Mouse (Mus musculus): ENCODE measurements around the gene Epha8. TPM values are rescaled to one million over a fixed set of nuclear protein-coding genes. Genes with fewer than 3 reads are reported as not detected.

Epha8 gene
- polyA plus RNA-seq, 1 experiment from 2014 or later: 4.6 TPM

DNA sequence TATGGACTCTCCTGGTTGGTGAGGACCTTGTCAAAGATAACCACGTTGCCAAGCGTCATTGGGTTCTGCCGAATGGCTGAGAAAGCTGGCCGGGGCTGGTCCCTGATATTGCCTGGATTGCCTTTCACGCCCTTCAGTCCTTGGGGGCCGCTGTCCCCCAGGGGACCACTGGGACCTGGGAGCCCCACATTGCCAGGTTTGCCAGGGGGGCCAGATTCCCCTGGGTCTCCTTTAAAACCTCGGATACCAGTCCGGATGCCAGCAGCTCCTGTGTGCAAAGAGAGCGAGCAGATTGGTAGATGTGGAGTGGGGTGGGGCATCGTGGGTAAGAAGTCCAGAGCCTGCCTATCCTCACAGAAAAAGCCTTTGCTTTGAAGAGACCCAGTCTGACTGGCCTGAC, 60.2 kb downstream of the Epha8 start:
- H3K4me2 ChIP-seq (replicated peaks): no peak overlapping the region
- no peak overlapping the region for H3K9ac ChIP-seq (replicated peaks)
- H3K27ac ChIP-seq (replicated peaks): no peak overlapping the region
- ATAC-seq (replicated peaks): no peak
- 34% methylated on average over 10 of the region's 10 CpGs for WGBS
- peaks cover 26% of the 10 kb centered on the region; the same call in 1 of the 2 replicates for H3K27me3 ChIP-seq
- no peaks in the 10 kb centered on the region for H3K36me3 ChIP-seq
- H3K9me3 ChIP-seq: no peaks in the 10 kb centered on the region
- H3K4me3 ChIP-seq: no peak overlapping the region
- H3K4me1 ChIP-seq: 0 out of 2 replicates have a peak, but pooled peaks cover 6% of the 10 kb centered on the region

DNA sequence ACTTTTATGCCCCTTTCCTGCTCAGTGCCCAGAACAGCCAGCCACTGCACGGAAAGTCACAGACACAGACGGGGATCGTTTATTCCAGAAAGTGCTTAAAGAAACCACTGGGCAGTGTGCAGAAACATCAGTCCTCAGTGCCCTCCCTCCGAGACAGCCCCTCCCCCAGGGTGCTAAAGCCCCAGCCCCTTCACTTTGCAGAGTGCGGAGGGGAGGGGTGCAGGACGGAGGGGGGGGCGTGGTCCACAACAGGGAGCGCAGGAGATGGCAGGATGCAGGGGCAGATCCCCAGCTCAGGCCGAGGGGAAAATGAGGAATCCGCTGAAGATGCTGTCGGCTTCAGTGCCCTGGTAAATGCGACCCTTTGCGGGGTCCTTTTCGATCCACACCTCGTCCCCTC, 60.8 kb downstream of the Epha8 start:
- H3K9ac ChIP-seq (replicated peaks): no peak overlapping the region
- ATAC-seq (replicated peaks): no peak
- no peaks in the 10 kb centered on the region for H3K36me3 ChIP-seq
- 3% methylated on average over 15 of the region's 15 CpGs for WGBS
- no peak overlapping the region for H3K27ac ChIP-seq (replicated peaks)
- peaks cover 26% of the 10 kb centered on the region; the same call in 1 of the 2 replicates for H3K27me3 ChIP-seq
- H3K4me3 ChIP-seq: no peak overlapping the region
- H3K4me1 ChIP-seq: 0 out of 2 replicates have a peak, but pooled peaks cover 6% of the 10 kb centered on the region
- H3K9me3 ChIP-seq: no peaks in the 10 kb centered on the region
- H3K4me2 ChIP-seq (replicated peaks): no peak overlapping the region

DNA sequence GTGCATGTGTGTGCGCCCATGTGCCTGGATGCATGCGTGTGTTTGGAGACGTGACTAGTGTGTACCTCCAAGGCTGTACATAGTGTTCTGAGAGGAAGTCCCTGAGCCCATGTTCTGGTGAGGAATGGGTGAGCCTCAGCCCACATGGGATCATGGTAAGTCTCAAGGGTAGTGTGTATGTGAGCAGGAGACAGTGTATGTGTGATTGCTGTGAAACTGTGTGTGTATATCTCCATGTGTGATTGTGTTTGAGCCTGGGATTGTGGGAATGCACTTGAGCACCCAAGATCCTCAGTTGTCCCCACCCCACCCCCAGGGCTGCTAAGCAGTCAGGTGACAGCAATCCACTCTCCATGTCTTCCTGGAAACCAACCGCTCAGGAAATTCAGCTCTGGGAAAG, 61.8 kb downstream of the Epha8 start:
- H3K36me3 ChIP-seq: no peaks in the 10 kb centered on the region
- no peak overlapping the region for H3K9ac ChIP-seq (replicated peaks)
- no peak overlapping the region for H3K4me2 ChIP-seq (replicated peaks)
- no peak overlapping the region for H3K4me3 ChIP-seq
- WGBS: 67% methylated on average over 4 of the region's 4 CpGs
- H3K27ac ChIP-seq (replicated peaks): no peak overlapping the region
- H3K9me3 ChIP-seq: no peaks in the 10 kb centered on the region
- peaks cover 26% of the 10 kb centered on the region; the same call in 1 of the 2 replicates for H3K27me3 ChIP-seq
- 0 out of 2 replicates have a peak, but pooled peaks cover 6% of the 10 kb centered on the region for H3K4me1 ChIP-seq
- ATAC-seq (replicated peaks): no peak

DNA sequence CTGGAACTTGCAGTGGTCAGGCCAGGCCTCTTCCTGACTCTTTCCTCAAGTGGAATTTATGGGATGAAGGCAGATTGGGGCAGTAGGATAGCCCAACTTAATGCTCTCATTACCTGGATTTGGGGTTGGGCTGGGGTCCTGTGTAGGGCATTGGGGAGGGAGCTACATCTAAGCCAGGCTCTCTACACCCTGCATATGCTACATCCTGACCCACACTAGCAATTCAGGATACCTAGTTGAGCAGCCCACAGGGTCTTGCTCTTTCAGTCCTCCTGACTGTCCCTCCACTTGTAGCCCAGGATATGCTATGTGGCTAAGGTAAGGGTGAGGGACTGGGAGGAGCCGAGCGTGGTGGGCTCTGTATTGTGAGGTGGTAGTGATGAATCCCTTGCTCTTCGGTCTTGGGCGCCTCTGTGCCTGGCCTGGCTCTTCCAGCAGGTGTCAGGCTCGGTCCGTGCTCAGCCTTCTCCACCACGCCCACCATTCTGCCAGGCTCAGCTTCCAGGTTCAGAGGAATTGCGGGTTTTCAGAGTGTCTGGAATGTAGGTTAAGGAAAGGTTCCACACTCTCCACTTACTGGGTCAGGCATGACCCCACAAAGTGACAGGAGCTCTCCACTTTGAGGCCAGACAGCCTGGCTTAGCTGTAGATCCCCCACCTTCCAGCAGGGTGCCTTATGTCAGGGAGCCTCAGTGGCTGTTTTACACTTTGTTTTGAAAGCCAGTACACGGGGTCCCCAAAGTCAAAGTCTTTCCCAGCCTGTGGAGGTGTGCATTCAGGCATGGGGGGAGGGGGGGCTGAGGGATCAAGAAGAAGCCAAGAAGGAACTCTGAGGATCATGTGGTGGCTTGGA, 62.7 kb downstream of the Epha8 start:
- H3K4me3 ChIP-seq: no peak overlapping the region
- no peaks in the 10 kb centered on the region for H3K36me3 ChIP-seq
- no peaks in the 10 kb centered on the region for H3K9me3 ChIP-seq
- peak; percentile 84 for ATAC-seq (replicated peaks)
- H3K4me2 ChIP-seq (replicated peaks): no peak overlapping the region
- H3K27me3 ChIP-seq: peaks cover 26% of the 10 kb centered on the region; the same call in 1 of the 2 replicates
- WGBS: 5% methylated on average over 9 of the region's 9 CpGs
- no peak overlapping the region for H3K9ac ChIP-seq (replicated peaks)
- H3K4me1 ChIP-seq: 0 out of 2 replicates have a peak, but pooled peaks cover 6% of the 10 kb centered on the region
- no peak overlapping the region for H3K27ac ChIP-seq (replicated peaks)

DNA sequence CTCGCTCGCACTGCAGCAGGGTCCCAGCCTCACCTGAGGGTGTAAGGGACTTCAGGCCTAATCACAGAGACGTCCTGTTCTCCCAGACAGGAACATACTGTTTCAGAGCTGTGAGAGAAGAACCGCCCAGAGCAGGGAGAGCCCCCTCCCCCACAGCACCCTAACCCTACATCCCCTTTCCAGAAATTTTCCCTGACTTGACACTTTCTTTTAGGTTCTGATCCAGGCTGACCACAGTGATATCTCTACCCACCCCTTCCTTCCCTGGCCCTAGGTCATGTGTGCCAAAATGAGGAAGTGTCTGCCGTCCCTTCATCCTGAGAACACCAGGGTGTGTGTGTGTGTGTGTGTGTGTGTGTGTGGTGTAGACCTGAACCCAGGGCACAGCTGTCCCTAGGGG, 63.8 kb downstream of the Epha8 start, which contains the start of gene C1qc:
C1qc (minus strand) TSS at position 255 of the 400 bp plus-strand sequence.
- Histone ChIP-seq H3K4me1 (0 out of 2 replicates have a peak, but pooled peaks cover 6% of the 10 kb centered on the region), H3K4me2 (replicated peaks) (no peak within 1 kb of the TSS), H3K27me3 (peaks cover 26% of the 10 kb centered on the region; the same call in 1 of the 2 replicates), H3K36me3 (no peaks in the 10 kb centered on the region), H3K9ac (replicated peaks) (no peak within 1 kb of the TSS), H3K27ac (replicated peaks) (no peak within 1 kb of the TSS), H3K4me3 (no peak within 1 kb of the TSS), H3K9me3 (no peaks in the 10 kb centered on the region)
- 61% methylated on average over 5 of the region's 5 CpGs for WGBS
- ATAC-seq (replicated peaks): no peak

DNA sequence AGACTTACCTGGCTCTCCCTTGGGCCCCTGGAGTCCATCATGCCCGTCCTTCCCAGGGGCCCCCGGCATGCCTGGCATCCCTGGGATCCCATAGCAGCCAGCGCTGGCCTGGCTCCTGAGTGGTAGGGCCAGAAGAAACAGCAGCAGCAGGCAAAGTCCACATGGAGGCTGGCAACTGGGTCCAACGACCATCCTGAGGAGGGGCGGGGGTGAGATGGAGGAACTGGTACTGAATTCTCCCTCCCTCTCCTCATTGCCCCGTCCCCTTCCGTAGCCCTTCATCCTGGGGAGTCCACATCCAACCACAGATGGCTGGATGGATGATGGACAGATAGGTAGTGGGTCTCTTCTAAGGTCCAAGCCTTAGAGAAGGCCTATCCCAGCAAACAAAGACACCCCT, 64.2 kb downstream of the Epha8 start:
- H3K27me3 ChIP-seq: peaks cover 25% of the 10 kb centered on the region; the same call in 1 of the 2 replicates
- 62% methylated on average over 7 of the region's 7 CpGs for WGBS
- 0 out of 2 replicates have a peak, but pooled peaks cover 6% of the 10 kb centered on the region for H3K4me1 ChIP-seq

DNA sequence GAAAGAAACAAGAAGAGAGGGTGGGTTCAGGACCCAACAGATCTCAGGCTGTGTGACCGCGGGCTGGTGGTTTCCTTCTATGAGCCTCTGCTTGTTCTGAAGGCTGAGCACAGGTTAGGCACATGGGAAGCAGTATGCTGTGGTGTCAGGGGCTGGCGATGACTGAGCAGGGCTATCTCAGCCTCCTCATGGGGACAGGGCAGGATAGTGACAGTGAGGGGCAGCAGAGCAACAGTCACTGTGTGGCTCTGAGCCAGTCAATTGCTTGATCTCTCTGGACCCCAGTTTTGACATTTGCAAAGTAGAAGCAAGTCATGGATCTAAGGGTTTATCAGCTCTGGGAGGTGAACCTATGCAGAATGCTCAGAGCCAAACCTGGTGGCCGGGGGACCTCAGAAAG, 65.5 kb downstream of the Epha8 start:
- 0 out of 2 replicates have a peak, but pooled peaks cover 5% of the 10 kb centered on the region for H3K4me1 ChIP-seq
- H3K9me3 ChIP-seq: no peaks in the 10 kb centered on the region
- H3K4me3 ChIP-seq: no peak overlapping the region
- no peak overlapping the region for H3K4me2 ChIP-seq (replicated peaks)
- peaks cover 13% of the 10 kb centered on the region; the same call in 1 of the 2 replicates for H3K27me3 ChIP-seq
- no peak overlapping the region for H3K27ac ChIP-seq (replicated peaks)
- WGBS: 90% methylated on average over 4 of the region's 4 CpGs
- ATAC-seq (replicated peaks): no peak
- H3K9ac ChIP-seq (replicated peaks): no peak overlapping the region
- H3K36me3 ChIP-seq: no peaks in the 10 kb centered on the region

More for the DNA sequence above, 64.2 kb downstream of the Epha8 start:
- H3K9ac ChIP-seq (replicated peaks): no peak overlapping the region
- no peak overlapping the region for H3K4me2 ChIP-seq (replicated peaks)
- H3K36me3 ChIP-seq: no peaks in the 10 kb centered on the region
- H3K4me3 ChIP-seq: no peak overlapping the region
- no peak for ATAC-seq (replicated peaks)
- no peak overlapping the region for H3K27ac ChIP-seq (replicated peaks)
- no peaks in the 10 kb centered on the region for H3K9me3 ChIP-seq

DNA sequence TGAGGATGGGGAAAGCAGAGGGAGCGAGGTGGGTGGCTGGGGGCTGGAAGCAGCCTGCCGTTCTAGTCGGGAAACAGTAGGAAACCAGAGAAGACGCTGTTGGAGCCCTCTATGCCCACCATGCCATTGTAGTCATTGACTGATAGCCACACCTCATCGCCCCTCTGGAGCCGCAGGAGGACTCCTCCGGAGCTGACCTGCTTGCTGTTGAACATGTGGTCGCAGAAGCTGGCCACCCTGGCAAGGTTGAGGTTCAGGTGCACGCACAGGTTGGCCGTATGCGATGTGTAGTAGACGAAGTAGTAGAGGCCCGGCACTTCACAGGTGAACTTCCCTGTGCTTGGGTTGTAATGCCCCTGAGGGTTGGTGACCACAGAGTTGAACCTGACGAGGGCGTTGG, 66.6 kb downstream of the Epha8 start:
- H3K4me1 ChIP-seq: no peaks in the 10 kb centered on the region
- H3K4me2 ChIP-seq (replicated peaks): no peak overlapping the region
- no peak overlapping the region for H3K27ac ChIP-seq (replicated peaks)
- no peaks in the 10 kb centered on the region for H3K36me3 ChIP-seq
- no peak overlapping the region for H3K4me3 ChIP-seq
- H3K27me3 ChIP-seq: peaks cover 4% of the 10 kb centered on the region; the same call in 1 of the 2 replicates
- 86% methylated on average over 15 of the region's 15 CpGs for WGBS
- ATAC-seq (replicated peaks): no peak
- H3K9me3 ChIP-seq: no peaks in the 10 kb centered on the region
- no peak overlapping the region for H3K9ac ChIP-seq (replicated peaks)

DNA sequence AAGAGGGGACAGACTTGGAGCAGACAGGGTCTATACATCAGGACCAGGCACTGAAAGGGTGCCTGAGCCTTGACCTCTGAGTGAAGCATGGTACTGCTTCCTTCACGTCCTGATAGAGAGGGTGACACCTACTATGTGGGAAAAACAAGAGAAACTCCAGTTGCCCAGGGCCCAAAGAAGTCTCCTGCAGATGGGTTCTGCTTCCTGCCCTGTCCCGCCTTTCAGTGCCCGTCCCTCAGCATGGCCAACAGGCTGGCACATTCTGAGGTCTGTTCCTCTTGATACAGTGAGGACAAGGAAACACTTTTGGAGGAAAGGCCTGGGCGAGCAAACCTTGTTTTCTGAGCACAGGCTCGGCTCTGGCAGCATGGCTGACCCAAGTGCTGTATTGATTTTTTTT, 68.9 kb downstream of the Epha8 start:
- ATAC-seq (replicated peaks): no peak
- no peak overlapping the region for H3K9ac ChIP-seq (replicated peaks)
- no peaks in the 10 kb centered on the region for H3K4me1 ChIP-seq
- WGBS: 79% methylated on average over 5 of the region's 5 CpGs
- H3K36me3 ChIP-seq: no peaks in the 10 kb centered on the region
- no peak overlapping the region for H3K27ac ChIP-seq (replicated peaks)
- H3K27me3 ChIP-seq: no peaks in the 10 kb centered on the region; the same call in 1 of the 2 replicates
- no peak overlapping the region for H3K4me2 ChIP-seq (replicated peaks)
- H3K9me3 ChIP-seq: no peaks in the 10 kb centered on the region
- H3K4me3 ChIP-seq: no peak overlapping the region

DNA sequence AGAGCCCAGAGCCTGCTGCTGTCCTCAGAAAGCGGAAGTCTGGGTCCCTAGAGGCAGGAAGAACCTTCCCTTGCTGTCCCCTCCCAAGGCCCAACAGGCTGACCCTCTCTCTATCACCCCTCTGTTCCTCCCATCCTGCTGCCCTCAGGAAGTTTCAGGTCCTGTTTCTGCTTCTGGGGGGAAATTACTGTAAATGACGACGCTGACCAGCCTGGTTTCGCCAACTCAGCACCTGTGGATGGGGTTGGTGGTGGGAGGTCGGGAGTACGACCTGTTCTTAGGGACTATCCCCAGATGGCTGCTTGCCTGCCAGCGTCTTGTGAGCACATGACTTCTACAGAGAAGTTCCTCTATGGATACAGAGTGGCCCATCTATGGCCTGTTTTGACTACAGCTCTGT, 70.5 kb downstream of the Epha8 start, which contains the start of gene C1qb:
C1qb (minus strand) TSS at position 87 of the 400 bp plus-strand sequence.
- Histone ChIP-seq H3K4me1 (no peaks in the 10 kb centered on the region), H3K36me3 (no peaks in the 10 kb centered on the region), H3K4me3 (no peak within 1 kb of the TSS), H3K9ac (replicated peaks) (no peak within 1 kb of the TSS), H3K4me2 (replicated peaks) (no peak within 1 kb of the TSS), H3K27ac (replicated peaks) (no peak within 1 kb of the TSS), H3K9me3 (no peaks in the 10 kb centered on the region), H3K27me3 (no peaks in the 10 kb centered on the region)
- ATAC-seq (replicated peaks): no peak
- WGBS: 79% methylated on average over 7 of the region's 7 CpGs
